Mouse (Mus musculus): ENCODE measurements at regions not wholly inside any gene's neighbourhood (a gene's known extent, or its start where the extent isn't known, plus 50 kb on each side); places are given as distances from the start of the nearest gene placed in this dataset.

- TF ChIP-seq CTCF (IDR thresholded peaks at IDR 0.05; ENCODE audit: insufficient read depth, low read depth, low read length) (no peak), POLR2A (IDR thresholded peaks at IDR 0.05; ENCODE audit: insufficient read depth, low read depth, low read length) (no peak)
These were observed 92.4 kb downstream of the Cog6 start for GRCm38 (mm10) chr3:52924631-52925030.

All from olfactory bulb, adult 2 months (tissue).